Mouse (Mus musculus): ENCODE results near the gene Adipor2. TPM values are rescaled to one million over a fixed set of nuclear protein-coding genes. Genes with fewer than 3 reads are reported as not detected.

Adipor2 gene
- polyA plus RNA-seq, 1 experiment: 38.0 TPM

GRCm38 (mm10) chr6:119421001-119421400 lies 3.5 kb upstream of the Adipor2 start:
- no peak overlapping the region for H3K4me3 ChIP-seq (ENCODE audit: insufficient read depth, low read length)
- no peak overlapping the region for H3K27ac ChIP-seq (ENCODE audit: insufficient read depth, low read length)
- H3K4me1 ChIP-seq (ENCODE audit: control insufficient read depth, insufficient read depth, low read length): no peaks in the 10 kb centered on the region; the same call in 1 of the 2 replicates
- TF ChIP-seq POLR2A (IDR thresholded peaks at IDR 0.05; ENCODE audit: extremely low read depth, insufficient read depth, low read length) (no peak), CTCF (IDR thresholded peaks at IDR 0.05; ENCODE audit: extremely low read depth, insufficient read depth, low read length) (no peak)

GRCm38 (mm10) chr6:119420357-119420756 lies 2.9 kb upstream of the Adipor2 start:
- TF ChIP-seq CTCF (IDR thresholded peaks at IDR 0.05; ENCODE audit: extremely low read depth, insufficient read depth, low read length): no peak
- no peak for TF ChIP-seq POLR2A (IDR thresholded peaks at IDR 0.05; ENCODE audit: extremely low read depth, insufficient read depth, low read length)
- Histone ChIP-seq H3K27ac (ENCODE audit: insufficient read depth, low read length) (no peak overlapping the region), H3K4me1 (ENCODE audit: control insufficient read depth, insufficient read depth, low read length) (no peaks in the 10 kb centered on the region; the same call in 1 of the 2 replicates), H3K4me3 (ENCODE audit: insufficient read depth, low read length) (no peak overlapping the region)

- TF ChIP-seq CTCF (IDR thresholded peaks at IDR 0.05; ENCODE audit: extremely low read depth, insufficient read depth, low read length): no peak
- TF ChIP-seq POLR2A (IDR thresholded peaks at IDR 0.05; ENCODE audit: extremely low read depth, insufficient read depth, low read length): no peak
- peak overlapping the region; percentile 62 for H3K27ac ChIP-seq (ENCODE audit: insufficient read depth, low read length)
- H3K4me1 ChIP-seq (ENCODE audit: control insufficient read depth, insufficient read depth, low read length): no peaks in the 10 kb centered on the region; the same call in 1 of the 2 replicates
- no peak overlapping the region for H3K4me3 ChIP-seq (ENCODE audit: insufficient read depth, low read length)
Observed at GRCm38 (mm10) chr6:119419412-119419811, 1.9 kb upstream of the Adipor2 start.

- no peak for TF ChIP-seq POLR2A (IDR thresholded peaks at IDR 0.05; ENCODE audit: extremely low read depth, insufficient read depth, low read length)
- no peak for TF ChIP-seq CTCF (IDR thresholded peaks at IDR 0.05; ENCODE audit: extremely low read depth, insufficient read depth, low read length)
- Histone ChIP-seq H3K4me1 (ENCODE audit: control insufficient read depth, insufficient read depth, low read length) (no peaks in the 10 kb centered on the region; the same call in 1 of the 2 replicates), H3K27ac (ENCODE audit: insufficient read depth, low read length) (peak overlapping the region; percentile 11; the same call in 1 of the 2 replicates), H3K4me3 (ENCODE audit: insufficient read depth, low read length) (no peak overlapping the region)
Observed at GRCm38 (mm10) chr6:119418392-119419251, 1.1 kb upstream of the Adipor2 start.

GRCm38 (mm10) chr6:119417821-119418220 lies 317 bp upstream of the Adipor2 start:
- Histone ChIP-seq H3K27ac (ENCODE audit: insufficient read depth, low read length) (peak overlapping the region; percentile 79), H3K4me3 (ENCODE audit: insufficient read depth, low read length) (0 out of 2 replicates have a peak overlapping the region, but pooled peaks have one; percentile 0), H3K4me1 (ENCODE audit: control insufficient read depth, insufficient read depth, low read length) (no peaks in the 10 kb centered on the region; the same call in 1 of the 2 replicates)
- TF ChIP-seq POLR2A (IDR thresholded peaks at IDR 0.05; ENCODE audit: extremely low read depth, insufficient read depth, low read length) (no peak), CTCF (IDR thresholded peaks at IDR 0.05; ENCODE audit: extremely low read depth, insufficient read depth, low read length) (no peak)

GRCm38 (mm10) chr6:119416643-119417042 lies 861 bp downstream of the Adipor2 start:
- no peaks in the 10 kb centered on the region; the same call in 1 of the 2 replicates for H3K4me1 ChIP-seq (ENCODE audit: control insufficient read depth, insufficient read depth, low read length)
- 0 out of 2 replicates have a peak overlapping the region, but pooled peaks have one; percentile 0 for H3K4me3 ChIP-seq (ENCODE audit: insufficient read depth, low read length)
- no peak for TF ChIP-seq CTCF (IDR thresholded peaks at IDR 0.05; ENCODE audit: extremely low read depth, insufficient read depth, low read length)
- no peak for TF ChIP-seq POLR2A (IDR thresholded peaks at IDR 0.05; ENCODE audit: extremely low read depth, insufficient read depth, low read length)
- 0 out of 2 replicates have a peak overlapping the region, but pooled peaks have one; percentile 45 for H3K27ac ChIP-seq (ENCODE audit: insufficient read depth, low read length)

GRCm38 (mm10) chr6:119414262-119415043 lies 3.1 kb downstream of the Adipor2 start:
- no peaks in the 10 kb centered on the region; the same call in 1 of the 2 replicates for H3K4me1 ChIP-seq (ENCODE audit: control insufficient read depth, insufficient read depth, low read length)
- H3K4me3 ChIP-seq (ENCODE audit: insufficient read depth, low read length): no peak overlapping the region
- H3K27ac ChIP-seq (ENCODE audit: insufficient read depth, low read length): no peak overlapping the region
- no peak for TF ChIP-seq CTCF (IDR thresholded peaks at IDR 0.05; ENCODE audit: extremely low read depth, insufficient read depth, low read length)

GRCm38 (mm10) chr6:119412588-119412987 lies 4.9 kb downstream of the Adipor2 start:
- H3K27ac ChIP-seq (ENCODE audit: insufficient read depth, low read length): no peak overlapping the region
- H3K4me1 ChIP-seq (ENCODE audit: control insufficient read depth, insufficient read depth, low read length): no peaks in the 10 kb centered on the region
- no peak overlapping the region for H3K4me3 ChIP-seq (ENCODE audit: insufficient read depth, low read length)
- no peak for TF ChIP-seq CTCF (IDR thresholded peaks at IDR 0.05; ENCODE audit: extremely low read depth, insufficient read depth, low read length)
- no peak for TF ChIP-seq POLR2A (IDR thresholded peaks at IDR 0.05; ENCODE audit: extremely low read depth, insufficient read depth, low read length)

- TF ChIP-seq POLR2A (IDR thresholded peaks at IDR 0.05; ENCODE audit: extremely low read depth, insufficient read depth, low read length): no peak
- TF ChIP-seq CTCF (IDR thresholded peaks at IDR 0.05; ENCODE audit: extremely low read depth, insufficient read depth, low read length): no peak
- Histone ChIP-seq H3K4me3 (ENCODE audit: insufficient read depth, low read length) (no peak overlapping the region), H3K27ac (ENCODE audit: insufficient read depth, low read length) (no peak overlapping the region), H3K4me1 (ENCODE audit: control insufficient read depth, insufficient read depth, low read length) (no peaks in the 10 kb centered on the region)
Observed at GRCm38 (mm10) chr6:119411511-119411910, 6.0 kb downstream of the Adipor2 start.

Measured in cortical plate, adult 2 months (tissue).